Mouse (Mus musculus) hindbrain, embryonic 14.5 days (tissue): Measurements from ENCODE around the gene Sertm1. TPM values are rescaled to one million over a fixed set of nuclear protein-coding genes. Genes with fewer than 3 reads are reported as not detected.

Experiments
- ATAC-seq: fragments of 200-750 bp; cut with Nextera tagmentation; 2 replicates; pipeline ENCODE4 v1.8.0; 2017; ENCODE audit warnings: moderate number of reproducible peaks, mild to moderate bottlenecking, moderate TSS enrichment, moderate library complexity; ENCODE audit not compliant: low FRiP score
- DNase-seq: peaks from one replicate; pipeline ENCODE4 v3.0.0-alpha.2; 2015; ENCODE audit warnings: low spot score
- H3K27ac ChIP-seq: fragments of 300-500 bp; sonication (generic); 2 replicates; pipeline ENCODE4 v1.5.1; 2014; ENCODE audit warnings: mild to moderate bottlenecking, moderate library complexity
- H3K27me3 ChIP-seq: fragments of 300-500 bp; sonication (generic); 2 replicates; pipeline ENCODE4 v1.6.1; 2014; ENCODE audit warnings: mild to moderate bottlenecking, low read length, mixed read lengths; ENCODE audit not compliant: control insufficient read depth, insufficient read depth
- H3K36me3 ChIP-seq: fragments of 300-500 bp; sonication (generic); replicated peaks from 2 replicates; pipeline ENCODE4 v1.6.1; 2014; ENCODE audit not compliant: control insufficient read depth, insufficient read depth
- H3K4me1 ChIP-seq: fragments of 300-500 bp; sonication (generic); replicated peaks from 2 replicates; pipeline ENCODE4 v1.6.1; 2014; ENCODE audit warnings: antibody characterized with exemption, low read length, mixed read lengths; ENCODE audit not compliant: control insufficient read depth, insufficient read depth
- H3K4me2 ChIP-seq: fragments of 300-500 bp; sonication (generic); replicated peaks from 2 replicates; pipeline ENCODE4 v1.6.1; 2014; ENCODE audit warnings: mild to moderate bottlenecking, moderate library complexity
- H3K4me3 ChIP-seq: fragments of 300-500 bp; sonication (generic); replicated peaks from 2 replicates; pipeline ENCODE4 v1.5.1; 2014; ENCODE audit warnings: mild to moderate bottlenecking, low read length
- H3K9ac ChIP-seq: fragments of 300-500 bp; sonication (generic); 2 replicates; pipeline ENCODE4 v1.6.1; 2014
- H3K9me3 ChIP-seq: fragments of 300-500 bp; sonication (generic); 2 replicates; pipeline ENCODE4 v1.6.1; 2016; ENCODE audit warnings: low read length; ENCODE audit not compliant: control insufficient read depth
- WGBS: fragments of 180-500 bp; shearing (Covaris S2); extraction: QIAGEN DNeasy Blood & Tissue Kit; methylation state at CpG from one replicate; pipeline ENCODE4 v1.1.7; 2014; 5-methylcytosine and 5-hydroxymethylcytosine counted together
- polyA plus RNA-seq: library from polyadenylated mRNA; unstranded; fragments of >200 nt; fragmentation: Nextera tagmentation; extraction: Ambion mirVana; gene quantifications from 2 replicates; pipeline ENCODE4 v1.2.1, GENCODE M21; 2014

Gene Sertm1
- polyA plus RNA-seq = 1.4 and 1.5 TPM in 2 replicates

DNA sequence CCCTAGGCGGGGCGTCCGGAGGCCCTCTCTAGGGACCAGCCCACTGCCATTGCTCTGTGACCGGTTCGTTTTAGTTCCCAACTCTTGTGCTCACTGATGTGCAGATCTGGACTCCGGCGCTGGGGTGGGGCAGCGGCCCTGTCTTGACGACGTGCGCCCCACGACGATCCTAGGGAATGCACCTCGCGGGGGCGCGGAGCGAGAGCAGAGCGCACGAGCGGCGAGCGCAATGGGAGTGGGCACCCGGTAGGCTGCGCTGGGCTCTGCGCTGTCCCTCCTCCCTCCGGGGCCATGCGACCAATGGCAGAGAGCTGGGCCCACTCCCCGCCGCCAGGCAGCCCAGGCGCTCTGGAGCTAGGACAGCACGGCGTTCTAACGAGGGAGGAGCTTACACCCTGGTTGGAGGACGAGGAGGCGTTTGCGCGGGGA is at the start of gene Sertm1:
TSS of gene Sertm1 (minus strand) at position 245 of the 429 bp plus-strand sequence.
- ATAC-seq = peak; percentile 97
- WGBS = under 1% methylated on average over 37 of the region's 38 CpGs
- H3K27me3 ChIP-seq = peaks cover 5% of the 10 kb centered on the region; the same call in 1 of the 2 replicates

DNA sequence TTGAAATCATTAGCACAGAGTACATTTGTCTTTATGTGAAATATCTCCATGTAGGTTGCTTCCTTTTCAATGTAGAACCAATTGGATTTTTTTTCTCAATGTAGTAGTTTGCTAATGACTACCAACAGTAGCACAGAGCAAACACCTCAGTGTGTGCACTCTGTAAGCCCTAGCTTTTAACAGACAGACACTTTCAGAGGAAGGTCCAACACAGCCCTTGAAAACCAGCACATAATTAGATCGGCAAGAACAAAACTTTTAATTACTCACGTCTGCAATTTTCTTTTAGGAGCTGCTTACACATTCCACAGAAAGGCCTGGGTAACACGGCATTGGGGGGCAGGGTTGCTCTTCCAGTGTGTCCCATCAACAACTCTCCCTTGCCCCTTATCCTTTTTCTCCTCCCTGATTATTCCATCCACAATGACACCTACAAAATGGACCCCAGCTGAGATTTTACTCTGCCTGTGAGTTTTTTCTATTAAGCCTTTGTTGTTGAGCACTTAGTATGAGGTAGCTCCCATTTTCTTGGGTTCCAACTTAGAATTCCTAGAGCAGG is 49.3 kb upstream of the Sertm1 start:
- no peaks in the 10 kb centered on the region for H3K9me3 ChIP-seq
- H3K36me3 ChIP-seq = no peaks in the 10 kb centered on the region
- no peak overlapping the region for H3K4me3 ChIP-seq
- WGBS = 20% methylated on average over 3 of the region's 3 CpGs
- H3K27ac ChIP-seq = peak overlapping the region; percentile 16
- no peak overlapping the region for H3K4me2 ChIP-seq
- 0 out of 2 replicates have a peak, but pooled peaks cover 7% of the 10 kb centered on the region for H3K4me1 ChIP-seq
- H3K9ac ChIP-seq = no peak overlapping the region
- no peak for ATAC-seq
- DNase-seq = no peak
- H3K27me3 ChIP-seq = no peaks in the 10 kb centered on the region

More for the DNA sequence above, at the start of gene Sertm1:
- no peaks in the 10 kb centered on the region for H3K36me3 ChIP-seq
- peak within 1 kb of the TSS; percentile 84 for H3K4me2 ChIP-seq
- peak; percentile 72 for DNase-seq
- H3K4me1 ChIP-seq = no peaks in the 10 kb centered on the region
- H3K9ac ChIP-seq = peak within 1 kb of the TSS; percentile 61
- peak within 1 kb of the TSS; percentile 52 for H3K4me3 ChIP-seq
- H3K27ac ChIP-seq = no peak within 1 kb of the TSS
- no peaks in the 10 kb centered on the region for H3K9me3 ChIP-seq

DNA sequence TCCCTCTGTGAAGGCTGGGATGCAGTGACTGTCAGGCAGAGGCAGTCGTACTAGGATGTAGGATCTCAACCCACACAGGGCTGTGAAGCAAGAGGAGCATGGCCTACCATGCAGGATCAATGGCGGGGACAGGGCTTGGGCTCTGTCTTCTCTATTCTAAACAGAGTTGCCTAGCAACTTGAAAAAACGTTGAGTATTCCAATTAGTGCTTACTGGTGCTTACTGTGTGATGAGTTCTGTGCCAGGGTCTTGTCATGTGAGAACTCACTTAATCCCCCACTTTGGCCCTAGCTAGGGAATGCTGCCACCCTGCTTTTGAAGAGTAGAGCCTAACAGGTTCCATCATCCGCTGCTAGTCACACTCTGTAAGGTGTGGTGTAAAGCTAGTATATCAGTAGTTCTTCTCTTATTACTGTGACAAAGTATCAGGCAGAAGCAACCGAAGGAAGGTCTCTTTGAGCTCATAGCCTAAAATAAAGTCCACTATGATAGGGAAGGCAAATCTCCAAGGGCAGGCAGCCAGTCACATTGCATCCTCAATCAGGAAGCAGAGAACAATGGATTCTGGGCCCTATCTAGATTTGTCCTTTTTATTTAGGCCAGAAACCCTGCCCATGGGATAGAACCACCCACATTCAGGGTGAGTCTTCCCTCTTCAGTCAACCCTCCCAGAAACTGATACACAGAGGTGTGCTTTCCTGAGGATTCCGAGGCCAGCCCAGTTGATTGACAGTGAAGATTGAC is 27.6 kb upstream of the Sertm1 start:
- Histone ChIP-seq H3K4me2 (no peak overlapping the region), H3K4me1 (no peaks in the 10 kb centered on the region), H3K9me3 (no peaks in the 10 kb centered on the region), H3K4me3 (no peak overlapping the region), H3K9ac (no peak overlapping the region), H3K36me3 (no peaks in the 10 kb centered on the region), H3K27ac (no peak overlapping the region), H3K27me3 (no peaks in the 10 kb centered on the region)
- WGBS = 58% methylated on average over 6 of the region's 6 CpGs
- ATAC-seq (no peak), DNase-seq (no peak)

DNA sequence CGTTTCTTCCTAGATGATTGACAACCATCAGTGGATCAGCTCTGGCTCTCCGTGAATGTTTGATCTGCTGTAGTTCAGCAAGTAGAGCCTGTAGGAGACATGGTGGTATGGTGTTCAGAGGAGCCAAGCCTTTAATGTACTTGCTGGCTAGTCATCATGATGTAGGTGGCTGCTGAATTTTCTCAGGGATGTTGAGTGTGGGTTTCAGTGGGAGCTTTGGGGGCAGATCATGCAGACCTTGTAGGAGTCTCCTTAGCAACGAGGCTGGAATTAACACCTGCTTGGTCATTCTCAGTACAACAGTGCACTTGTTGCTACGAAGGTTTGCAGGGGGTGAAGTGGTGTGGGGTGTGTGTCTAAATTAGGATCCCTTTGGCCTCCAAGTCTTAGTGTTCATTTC is 18.8 kb upstream of the Sertm1 start:
- no peak overlapping the region for H3K27ac ChIP-seq
- no peak overlapping the region for H3K4me3 ChIP-seq
- no peaks in the 10 kb centered on the region for H3K9me3 ChIP-seq
- 74% methylated on average over 4 of the region's 4 CpGs for WGBS
- no peak overlapping the region for H3K9ac ChIP-seq
- no peak overlapping the region for H3K4me2 ChIP-seq
- H3K36me3 ChIP-seq = no peaks in the 10 kb centered on the region
- H3K27me3 ChIP-seq = no peaks in the 10 kb centered on the region
- ATAC-seq = no peak
- H3K4me1 ChIP-seq = no peaks in the 10 kb centered on the region
- DNase-seq = no peak

DNA sequence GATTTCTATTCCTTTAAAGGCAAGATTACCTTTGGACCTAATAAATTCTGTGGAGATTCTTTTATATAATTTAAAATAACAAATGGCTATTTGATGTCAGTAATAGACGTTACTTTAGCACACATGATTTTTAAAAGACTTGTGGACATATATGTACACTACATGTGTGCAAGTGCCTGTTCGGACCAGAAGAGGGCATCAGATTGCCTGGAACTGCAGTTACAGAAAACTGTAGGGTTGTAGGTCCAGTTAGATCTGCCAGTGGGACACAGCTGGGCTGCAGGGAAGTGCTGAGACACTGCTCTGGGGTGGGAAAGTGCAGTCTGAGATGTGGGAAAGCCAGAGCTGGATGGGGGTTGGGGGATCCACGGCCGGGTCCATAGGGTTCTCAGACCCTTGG is 16.9 kb upstream of the Sertm1 start:
- H3K4me1 ChIP-seq = no peaks in the 10 kb centered on the region

DNA sequence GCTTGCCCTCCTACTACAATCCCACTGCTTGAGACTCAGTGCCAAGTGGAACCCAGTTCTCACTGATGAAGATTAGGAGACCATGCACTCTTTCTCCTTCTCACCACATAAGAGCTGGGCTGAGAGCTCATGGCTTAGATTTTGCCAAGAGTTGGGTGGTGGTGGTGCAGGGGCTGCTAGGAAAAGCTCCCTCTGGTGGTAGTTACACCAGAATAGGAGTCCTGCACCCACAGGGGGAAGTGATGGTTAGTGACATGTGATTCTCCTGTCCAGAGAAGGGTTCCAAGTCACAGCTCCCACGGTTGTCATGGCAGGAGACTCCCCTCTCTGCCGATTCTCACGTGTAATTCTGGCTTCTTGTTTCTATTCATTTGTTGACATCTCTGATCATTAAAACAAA is 4.7 kb upstream of the Sertm1 start:
- Histone ChIP-seq H3K4me3 (no peak overlapping the region), H3K4me1 (no peaks in the 10 kb centered on the region), H3K27me3 (peaks cover 2% of the 10 kb centered on the region; the same call in 1 of the 2 replicates), H3K4me2 (no peak overlapping the region), H3K9ac (no peak overlapping the region), H3K36me3 (no peaks in the 10 kb centered on the region), H3K27ac (no peak overlapping the region), H3K9me3 (no peaks in the 10 kb centered on the region)
- 79% methylated on average over 3 of the region's 3 CpGs for WGBS
- no peak for DNase-seq
- no peak for ATAC-seq

More for the DNA sequence above, 16.9 kb upstream of the Sertm1 start:
- H3K4me2 ChIP-seq = no peak overlapping the region
- no peak overlapping the region for H3K4me3 ChIP-seq
- no peaks in the 10 kb centered on the region for H3K27me3 ChIP-seq
- no peak for DNase-seq
- ATAC-seq = no peak
- H3K36me3 ChIP-seq = no peaks in the 10 kb centered on the region
- no peak overlapping the region for H3K27ac ChIP-seq
- H3K9ac ChIP-seq = no peak overlapping the region
- WGBS = 95% methylated on average over 4 of the region's 4 CpGs
- no peaks in the 10 kb centered on the region for H3K9me3 ChIP-seq

DNA sequence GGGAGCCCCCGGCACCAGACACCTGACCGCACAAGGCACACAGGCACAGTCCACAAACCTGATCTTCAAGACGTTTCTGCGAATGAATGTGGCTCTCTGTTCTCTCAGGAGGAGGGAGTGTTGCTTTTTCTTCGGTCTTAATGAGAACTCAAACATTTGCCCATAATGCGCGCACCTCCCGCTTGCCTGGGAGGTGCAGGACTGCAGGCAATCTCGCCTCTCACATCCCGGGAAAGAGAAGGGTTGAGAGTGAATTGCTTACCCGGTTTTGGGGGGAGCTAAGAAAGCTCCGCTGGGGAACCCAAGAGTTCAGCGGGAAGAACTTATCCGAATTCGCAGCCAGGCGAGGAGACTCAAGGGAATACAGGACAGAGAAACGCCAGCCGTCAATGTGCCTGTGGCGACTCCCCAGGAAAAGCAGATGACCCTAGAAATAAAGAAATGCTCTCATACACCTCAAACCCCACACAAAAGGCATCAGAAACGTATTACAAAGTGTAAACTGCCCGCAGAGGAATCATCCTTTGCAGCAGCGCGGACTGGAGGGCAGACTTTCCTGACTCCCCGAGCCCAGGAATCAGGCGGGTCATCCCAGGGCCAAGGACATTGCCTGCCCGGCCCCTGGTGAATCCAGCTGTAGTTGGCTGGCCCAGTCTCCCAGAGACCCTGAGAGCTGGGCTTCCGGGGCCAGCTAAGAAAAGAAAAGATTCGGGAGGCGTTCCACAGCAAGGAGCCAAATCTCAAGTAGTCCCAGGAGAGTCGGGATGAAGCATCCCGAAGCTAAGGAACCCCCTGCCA is 643 bp downstream of the Sertm1 start:
- Histone ChIP-seq H3K4me2 (peak overlapping the region; percentile 84), H3K27ac (no peak overlapping the region), H3K9ac (peak overlapping the region; percentile 61), H3K9me3 (no peaks in the 10 kb centered on the region), H3K27me3 (peaks cover 5% of the 10 kb centered on the region; the same call in 1 of the 2 replicates), H3K4me3 (peak overlapping the region; percentile 52), H3K4me1 (no peaks in the 10 kb centered on the region), H3K36me3 (no peaks in the 10 kb centered on the region)
- ATAC-seq = peak; percentile 54; the same call in 1 of the 2 replicates
- DNase-seq = no peak
- 2% methylated on average over 31 of the region's 31 CpGs for WGBS

DNA sequence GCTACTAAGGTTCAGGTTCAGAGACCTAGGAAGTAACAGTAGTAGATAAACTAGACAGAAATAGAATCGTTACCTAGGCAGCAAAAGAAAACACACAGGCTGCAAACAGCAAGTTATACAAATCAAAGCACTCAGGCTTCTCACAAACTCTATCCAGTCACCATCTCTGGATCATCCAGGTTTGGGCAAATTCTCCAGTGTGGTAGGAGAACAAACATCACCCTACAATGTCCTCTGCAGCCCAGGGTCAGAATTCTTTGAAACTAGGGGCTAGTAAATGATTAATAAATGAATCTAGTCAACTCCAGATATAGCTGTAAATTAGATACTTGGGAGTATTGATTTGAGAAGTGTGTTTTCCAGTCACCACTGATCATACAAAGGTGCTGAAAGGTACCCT is 6.8 kb downstream of the Sertm1 start:
- no peak for ATAC-seq
- Histone ChIP-seq H3K9ac (no peak overlapping the region), H3K27ac (no peak overlapping the region), H3K4me1 (no peaks in the 10 kb centered on the region), H3K9me3 (no peaks in the 10 kb centered on the region), H3K4me2 (no peak overlapping the region), H3K4me3 (no peak overlapping the region), H3K36me3 (no peaks in the 10 kb centered on the region), H3K27me3 (no peaks in the 10 kb centered on the region)
- 90% methylated on average over 1 of the region's 1 CpGs for WGBS
- no peak for DNase-seq

DNA sequence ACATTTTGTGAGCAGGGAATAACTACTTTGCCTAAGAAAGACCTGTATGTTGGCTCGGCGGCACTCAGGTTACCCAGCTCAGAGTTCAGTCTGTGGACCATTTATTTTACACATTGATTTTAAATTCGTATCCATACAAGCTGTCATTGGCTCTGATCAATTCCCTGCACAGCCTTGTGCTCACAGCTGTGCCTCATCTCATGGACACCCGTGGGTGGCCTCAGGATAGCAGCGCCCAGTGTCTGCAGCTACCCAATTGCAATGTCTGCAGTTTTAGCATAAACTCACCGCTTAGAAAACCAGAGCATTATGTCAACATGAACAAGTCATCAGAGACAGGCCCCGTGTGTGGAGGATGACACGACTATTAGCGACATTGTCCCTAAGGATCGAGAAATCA is 17.7 kb downstream of the Sertm1 start:
- no peaks in the 10 kb centered on the region for H3K9me3 ChIP-seq
- ATAC-seq (no peak), DNase-seq (no peak)
- H3K9ac ChIP-seq = no peak overlapping the region
- no peak overlapping the region for H3K4me3 ChIP-seq
- H3K36me3 ChIP-seq = no peaks in the 10 kb centered on the region; the same call in 1 of the 2 replicates
- WGBS = 80% methylated on average over 10 of the region's 10 CpGs
- no peaks in the 10 kb centered on the region for H3K4me1 ChIP-seq
- H3K4me2 ChIP-seq = no peak overlapping the region
- H3K27ac ChIP-seq = no peak overlapping the region
- no peaks in the 10 kb centered on the region for H3K27me3 ChIP-seq
